Mouse (Mus musculus) spleen, adult 12 weeks (tissue): Measurements from ENCODE around the gene N4bp2l2.
"Not testable (repeated sequence)": the region's sequence is repeated elsewhere in the genome, so short reads cannot be mapped to it uniquely, and the experiment has no call there.

Experiments
- DNase-seq: peaks from one replicate; pipeline ENCODE4 v3.0.0; 2022; ENCODE audit warnings: low spot score

Gene N4bp2l2

DNA sequence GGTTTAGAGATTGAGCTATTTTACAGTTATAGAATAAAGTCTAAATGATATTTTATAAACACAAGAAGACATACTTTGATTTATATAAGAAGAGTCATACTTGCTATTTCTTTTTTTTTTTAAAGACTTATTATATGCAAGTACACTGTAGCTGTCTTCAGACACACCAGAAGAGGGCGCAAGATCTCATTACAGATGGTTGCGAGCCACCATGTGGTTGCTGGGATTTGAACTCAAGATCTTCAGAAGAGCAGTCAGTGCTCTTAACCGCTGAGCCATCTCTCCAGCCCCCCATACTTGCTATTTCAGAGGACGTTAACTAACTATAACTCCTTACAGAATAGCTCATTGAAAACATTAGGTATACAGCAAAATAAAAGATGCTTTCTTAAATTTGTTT lies 22.6 kb downstream of the N4bp2l2 start:
- not testable (repeated sequence) for DNase-seq

DNA sequence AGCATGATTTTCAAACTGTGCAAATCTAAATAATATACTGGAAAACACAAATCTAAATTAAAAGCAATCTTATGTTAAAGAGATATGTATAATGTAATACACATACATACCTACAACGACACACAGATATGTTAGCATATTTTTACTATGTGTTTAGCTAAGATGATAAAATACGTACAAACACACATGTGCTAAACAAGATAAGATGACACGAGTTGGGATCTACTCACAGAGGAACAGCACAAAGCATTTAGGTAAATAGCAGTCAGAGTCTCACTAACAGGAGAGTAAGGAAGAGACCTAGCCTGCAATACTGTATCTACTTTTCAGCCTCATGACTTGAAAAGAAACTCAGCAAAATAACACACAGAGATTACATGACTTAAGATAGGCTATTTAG lies 24.5 kb downstream of the N4bp2l2 start:
- DNase-seq, result no peak

DNA sequence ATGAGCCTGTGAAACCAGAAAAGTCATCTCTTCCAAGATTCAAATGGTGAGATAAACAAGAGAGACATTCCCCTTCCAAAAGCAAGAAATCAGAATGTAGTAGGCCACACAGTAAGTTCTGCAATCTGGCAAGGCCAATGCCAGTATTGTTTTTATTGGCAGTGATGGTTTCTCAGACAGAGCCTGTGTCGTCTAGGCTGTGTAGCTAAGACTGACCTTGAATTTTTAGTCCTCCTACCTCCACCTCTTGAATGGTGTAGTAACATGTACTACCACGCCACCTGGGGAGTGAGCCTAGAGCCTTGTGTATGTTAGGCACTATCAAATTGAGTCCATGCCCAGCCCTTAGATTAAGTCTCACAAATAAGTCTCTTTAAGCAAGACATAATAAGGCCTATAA lies 36.3 kb downstream of the N4bp2l2 start:
- no peak for DNase-seq

DNA sequence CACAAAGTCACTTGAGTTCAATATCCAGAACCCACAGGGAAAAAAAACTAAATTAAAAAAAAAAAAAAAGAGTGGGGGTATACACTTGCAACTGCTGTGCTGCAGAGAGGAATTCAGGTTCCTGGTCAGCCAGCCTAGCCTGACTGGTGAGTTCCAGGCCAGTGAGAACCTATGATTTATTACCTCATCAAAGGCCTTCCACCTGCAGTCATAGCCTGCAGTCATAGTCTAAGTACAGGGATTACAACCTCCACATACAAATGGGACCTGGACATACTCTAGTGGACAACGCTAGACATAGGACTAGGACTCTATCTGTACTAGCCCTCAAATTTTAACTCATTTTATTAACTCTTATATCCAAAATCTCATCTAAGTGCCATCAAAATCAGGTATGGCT lies 36.7 kb downstream of the N4bp2l2 start:
- DNase-seq, result no peak

DNA sequence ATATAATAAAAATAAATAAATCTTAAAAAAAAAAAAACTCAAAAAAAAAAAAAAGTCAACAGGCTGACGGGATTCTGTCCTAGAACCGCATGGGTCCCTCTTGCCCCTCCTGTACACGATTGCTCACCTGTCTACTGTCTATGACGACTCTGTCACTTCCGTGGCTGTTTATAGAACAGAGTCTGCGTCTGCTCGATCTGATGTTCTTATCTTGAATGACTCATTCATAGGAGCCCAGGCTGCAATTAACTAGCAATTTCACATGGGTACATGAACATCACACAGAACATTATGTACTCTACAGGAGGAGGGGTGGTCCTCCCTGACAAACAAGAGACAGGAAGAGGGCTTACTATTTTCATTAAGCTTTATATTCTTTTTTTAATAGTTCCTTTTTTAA lies 40.5 kb downstream of the N4bp2l2 start:
- no peak for DNase-seq

DNA sequence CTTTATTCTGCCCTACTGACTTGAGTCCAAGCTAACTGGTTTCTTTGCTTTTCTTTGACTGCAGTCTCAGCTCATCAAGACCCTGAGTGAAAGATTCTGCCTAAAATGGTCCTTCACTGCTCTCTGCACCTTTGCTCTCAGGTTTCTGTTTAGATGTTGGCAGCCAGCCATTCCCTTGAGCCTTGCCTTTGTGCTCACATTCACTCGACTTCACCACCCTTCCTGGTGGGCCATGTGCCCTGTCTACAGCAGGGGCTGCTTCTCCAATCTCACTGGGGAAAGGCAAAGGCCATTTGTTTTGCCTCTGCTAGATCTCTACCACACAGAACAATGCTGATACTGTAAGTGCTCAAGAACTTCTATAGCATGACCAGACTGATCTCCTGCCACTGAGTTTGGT lies 43.2 kb downstream of the N4bp2l2 start:
- no peak for DNase-seq

DNA sequence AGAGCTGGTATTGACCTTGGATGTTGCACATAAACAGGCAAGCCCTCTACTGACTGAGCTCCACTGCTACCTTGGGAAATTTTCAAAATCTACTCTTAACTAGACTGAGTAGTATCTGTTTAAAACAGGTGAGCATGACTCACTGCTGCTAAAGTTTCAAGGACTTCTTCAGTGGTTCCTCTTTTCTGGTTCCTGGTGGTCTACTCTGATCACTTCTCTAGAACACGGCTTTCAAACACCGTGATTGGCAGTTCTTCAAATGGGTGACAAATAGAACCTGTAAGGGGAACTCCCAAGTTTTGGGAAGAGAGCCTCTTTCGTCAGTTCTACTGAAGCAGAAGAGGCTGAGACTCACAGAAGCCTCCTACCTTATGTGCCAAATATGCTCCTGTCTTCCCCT lies 44.4 kb downstream of the N4bp2l2 start:
- DNase-seq, result no peak

DNA sequence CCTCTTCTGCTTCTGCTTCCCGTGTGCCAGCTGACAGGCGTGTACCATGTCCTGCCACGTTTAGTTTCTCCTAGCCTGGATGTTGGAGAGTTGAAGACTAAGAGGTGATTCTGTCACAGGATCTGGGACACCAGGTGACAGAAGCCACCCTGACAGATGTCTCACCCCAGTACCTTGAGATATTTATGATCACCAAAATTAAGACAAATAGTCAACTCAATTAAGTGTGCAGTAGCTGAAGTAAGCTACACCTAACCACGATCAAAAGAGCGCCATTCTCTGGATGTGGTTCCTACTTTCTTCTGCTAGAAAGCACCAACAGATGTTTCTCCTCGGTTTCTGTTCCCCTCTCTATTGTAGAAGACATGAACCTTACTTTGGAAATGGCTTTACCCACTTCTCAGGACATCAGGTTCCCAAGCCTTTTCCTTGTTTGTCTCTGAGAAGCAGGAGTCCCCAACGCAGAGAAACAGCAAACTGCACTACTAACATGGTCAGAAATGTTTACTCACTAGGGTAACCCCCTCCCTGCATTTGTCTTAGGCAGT lies 45.3 kb downstream of the N4bp2l2 start:
- DNase-seq, result no peak

DNA sequence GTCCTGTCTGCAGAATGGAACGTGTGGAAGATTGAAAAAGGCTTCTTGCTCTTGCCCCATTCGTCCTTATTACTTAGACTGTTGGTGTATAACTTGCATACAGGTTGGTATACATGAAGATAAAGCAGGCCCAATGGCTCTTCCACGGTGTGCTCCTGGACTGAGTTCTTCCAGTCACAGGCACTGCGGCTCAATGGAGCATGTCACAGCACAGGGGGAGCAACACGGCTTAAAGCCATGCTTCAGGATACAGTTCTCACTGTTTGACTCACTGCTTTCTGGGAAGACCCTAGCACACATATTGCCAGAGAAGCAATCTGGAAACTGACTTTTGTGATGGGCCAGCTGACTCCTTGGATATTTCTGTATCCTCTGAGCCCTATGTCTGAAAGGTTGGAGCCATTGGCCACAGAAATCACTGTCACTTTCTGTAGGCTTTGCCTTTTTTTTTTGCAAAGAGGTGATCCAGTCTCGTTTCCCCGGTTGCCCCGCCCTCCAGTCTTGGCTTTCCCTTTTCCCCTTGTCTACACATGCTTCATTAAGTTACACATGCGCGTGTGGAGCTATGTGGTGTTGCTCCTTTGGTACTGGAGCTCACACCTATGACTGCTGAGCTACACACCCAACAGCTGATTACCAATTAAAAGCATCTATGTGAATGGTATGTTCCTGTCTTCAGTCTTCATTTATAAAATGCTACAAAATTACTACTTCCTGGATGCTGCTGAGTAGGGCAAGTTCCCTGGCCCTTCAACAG lies 47.2 kb downstream of the N4bp2l2 start:
- no peak for DNase-seq

DNA sequence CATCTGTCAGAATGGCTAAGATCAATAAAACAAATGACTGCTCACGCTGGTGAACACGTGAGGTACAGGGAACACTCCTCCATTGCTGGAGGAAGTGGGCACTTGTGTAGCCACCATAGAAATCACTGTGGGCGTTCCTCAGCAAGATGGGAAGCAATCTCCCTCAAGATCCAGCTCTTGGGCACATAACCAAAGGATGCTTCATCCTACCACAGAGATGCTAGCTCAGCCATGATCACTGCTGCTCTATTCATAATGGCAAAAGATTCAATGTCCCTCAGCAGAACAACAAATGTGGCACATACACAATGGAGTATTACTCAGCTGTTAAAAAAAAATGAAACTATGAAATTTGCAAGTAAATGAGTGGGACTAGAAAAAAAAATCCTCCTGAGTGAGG lies 49.3 kb downstream of the N4bp2l2 start:
- no peak for DNase-seq

DNA sequence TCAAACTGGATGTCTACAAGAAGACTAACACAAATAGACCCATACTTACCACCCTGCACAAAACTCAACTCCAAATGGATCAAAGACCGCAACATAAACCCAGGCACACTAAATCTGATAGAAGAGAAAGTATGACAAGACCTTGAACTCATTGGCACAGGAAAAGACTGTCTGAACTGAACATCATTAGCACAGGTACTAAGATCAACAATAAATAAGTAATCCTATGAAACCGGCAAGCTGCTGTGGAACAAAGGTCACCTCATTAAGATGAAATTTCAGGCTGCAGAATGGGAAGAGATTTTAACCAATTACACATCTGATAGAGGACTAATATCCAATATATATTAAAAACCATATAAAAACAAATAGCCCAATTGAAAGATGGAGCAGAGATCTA lies 49.8 kb downstream of the N4bp2l2 start:
- DNase-seq, result no peak

DNA sequence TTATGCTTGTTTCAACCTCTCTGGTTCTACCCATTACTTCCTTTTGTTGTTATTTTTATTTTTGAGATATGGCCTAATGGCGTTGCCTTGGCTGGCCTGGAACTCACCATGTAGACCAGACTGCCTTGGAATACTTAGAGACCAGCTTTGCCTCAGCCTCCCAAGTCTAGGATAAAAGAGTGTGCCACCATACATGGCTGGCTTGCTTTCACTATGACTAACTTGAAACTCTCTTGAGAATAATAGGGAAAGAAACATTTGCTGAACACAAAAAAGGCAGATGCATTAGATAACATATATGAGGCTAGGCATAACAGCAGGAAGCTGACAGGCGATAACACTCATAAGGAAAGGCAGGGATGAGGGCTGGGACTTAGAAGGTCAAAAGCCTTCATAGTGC lies 51.9 kb downstream of the N4bp2l2 start:
- no peak for DNase-seq

DNA sequence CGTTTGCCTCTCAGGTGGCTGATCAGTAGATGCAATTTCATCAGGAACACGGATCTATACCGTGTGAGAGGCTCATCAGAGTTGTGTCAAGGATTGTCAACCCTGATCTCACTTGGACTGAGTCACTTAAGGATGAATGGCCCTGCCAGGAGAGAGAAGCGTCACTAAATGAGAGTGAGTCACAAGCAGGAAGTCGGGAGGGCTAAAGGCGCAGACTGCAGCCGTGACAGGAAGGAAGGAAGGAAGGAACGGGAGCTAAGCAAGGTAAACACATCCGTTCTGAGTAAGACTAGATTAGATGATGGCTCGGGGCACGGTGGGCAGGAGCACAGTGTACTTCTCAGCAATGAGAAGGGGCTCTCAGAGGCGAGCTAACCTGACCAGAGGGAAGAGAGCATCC lies 54.3 kb downstream of the N4bp2l2 start:
- DNase-seq, result no peak

DNA sequence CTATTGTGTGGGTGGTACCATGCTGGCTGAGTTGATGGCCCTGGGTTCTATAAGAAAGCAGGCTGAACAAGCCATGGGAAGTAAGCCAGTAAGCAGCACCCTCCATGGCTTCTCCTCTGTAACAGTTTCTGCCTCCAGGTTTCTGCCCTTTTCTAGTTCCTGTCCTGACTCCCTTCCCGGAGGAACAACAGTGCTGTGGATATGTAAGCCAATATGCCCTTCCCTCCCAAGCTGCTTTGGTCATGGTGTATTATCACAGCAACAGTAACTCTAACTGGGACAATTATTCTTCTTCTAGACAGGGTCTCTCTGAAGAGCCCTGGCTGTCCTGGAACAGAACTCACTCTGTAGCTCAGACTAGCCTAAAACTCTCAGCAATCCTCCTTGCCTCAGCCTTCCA lies 54.8 kb downstream of the N4bp2l2 start:
- DNase-seq, result no peak

DNA sequence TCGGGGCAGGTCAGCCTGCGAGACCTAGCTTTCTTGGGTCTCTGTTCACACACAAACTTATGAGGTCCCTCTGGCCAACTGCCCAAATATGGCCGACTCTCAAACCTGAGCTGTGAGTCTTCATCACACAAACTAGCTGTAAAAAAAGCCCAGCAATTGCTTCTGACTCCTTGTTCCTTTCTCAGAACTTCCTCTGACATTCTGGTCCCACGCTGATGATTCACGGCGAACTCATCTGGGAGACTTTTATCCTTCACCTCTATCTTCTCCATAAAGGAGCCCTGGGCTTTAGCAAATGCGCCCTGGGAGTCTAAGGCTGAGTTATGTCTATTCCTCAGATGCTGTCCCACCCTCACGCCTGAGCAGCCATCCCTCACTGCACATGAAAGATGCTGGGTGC lies 58.4 kb downstream of the N4bp2l2 start:
- DNase-seq, result no peak

DNA sequence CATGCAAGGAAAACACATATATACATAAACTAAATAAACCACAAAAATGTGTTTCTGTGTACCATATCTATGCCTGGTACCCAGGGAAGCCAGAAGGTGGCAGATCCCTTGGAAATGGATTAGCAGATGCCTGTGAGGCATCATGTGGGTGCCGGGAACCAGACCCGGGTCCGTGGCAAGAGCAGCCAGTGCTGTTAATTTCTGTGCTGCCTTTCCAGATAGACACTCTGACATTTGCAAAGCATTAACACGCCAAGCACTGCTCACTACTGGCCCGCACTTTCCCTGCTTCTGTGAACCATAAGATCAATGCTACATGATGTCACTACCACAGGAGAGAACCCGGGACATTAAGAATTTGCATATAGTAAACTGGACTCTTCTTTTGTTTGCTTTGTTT lies 59.9 kb downstream of the N4bp2l2 start:
- no peak for DNase-seq

DNA sequence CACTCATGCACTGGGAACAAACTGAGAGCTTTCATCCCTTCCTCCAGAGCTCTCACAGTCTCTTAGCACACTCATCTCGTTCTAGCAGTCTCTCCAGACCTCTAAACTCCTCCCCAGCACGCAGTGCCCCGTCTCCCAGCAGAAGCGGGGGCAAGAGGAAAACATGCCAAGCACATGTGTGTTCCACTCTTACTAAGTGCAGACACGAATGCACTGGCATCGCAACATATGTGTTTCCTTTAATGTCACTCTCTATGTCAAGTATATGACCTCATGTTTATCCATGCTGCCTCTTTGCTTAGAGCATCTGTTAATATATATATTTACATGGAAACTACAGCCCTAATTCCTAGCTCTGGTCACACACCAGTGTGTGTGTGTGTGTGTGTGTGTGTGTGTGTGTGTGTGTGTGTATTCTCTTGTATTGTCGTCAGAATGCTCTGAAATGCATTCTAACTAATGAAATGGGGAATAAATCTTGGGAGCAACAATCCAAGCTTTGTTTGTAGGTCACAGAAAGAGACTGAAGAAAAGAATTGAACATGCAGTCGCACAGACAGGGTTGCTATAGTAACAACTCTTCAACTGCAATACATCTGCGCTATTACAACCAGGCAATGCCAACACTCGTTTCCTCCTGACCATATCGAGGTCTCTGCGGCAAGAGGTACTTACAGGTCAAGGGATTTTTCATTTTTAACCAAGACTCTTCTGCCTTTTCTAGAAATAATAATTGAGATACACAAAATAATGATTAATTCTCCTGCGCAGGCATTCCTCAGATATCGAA lies 64.3 kb downstream of the N4bp2l2 start:
- DNase-seq, result no peak

DNA sequence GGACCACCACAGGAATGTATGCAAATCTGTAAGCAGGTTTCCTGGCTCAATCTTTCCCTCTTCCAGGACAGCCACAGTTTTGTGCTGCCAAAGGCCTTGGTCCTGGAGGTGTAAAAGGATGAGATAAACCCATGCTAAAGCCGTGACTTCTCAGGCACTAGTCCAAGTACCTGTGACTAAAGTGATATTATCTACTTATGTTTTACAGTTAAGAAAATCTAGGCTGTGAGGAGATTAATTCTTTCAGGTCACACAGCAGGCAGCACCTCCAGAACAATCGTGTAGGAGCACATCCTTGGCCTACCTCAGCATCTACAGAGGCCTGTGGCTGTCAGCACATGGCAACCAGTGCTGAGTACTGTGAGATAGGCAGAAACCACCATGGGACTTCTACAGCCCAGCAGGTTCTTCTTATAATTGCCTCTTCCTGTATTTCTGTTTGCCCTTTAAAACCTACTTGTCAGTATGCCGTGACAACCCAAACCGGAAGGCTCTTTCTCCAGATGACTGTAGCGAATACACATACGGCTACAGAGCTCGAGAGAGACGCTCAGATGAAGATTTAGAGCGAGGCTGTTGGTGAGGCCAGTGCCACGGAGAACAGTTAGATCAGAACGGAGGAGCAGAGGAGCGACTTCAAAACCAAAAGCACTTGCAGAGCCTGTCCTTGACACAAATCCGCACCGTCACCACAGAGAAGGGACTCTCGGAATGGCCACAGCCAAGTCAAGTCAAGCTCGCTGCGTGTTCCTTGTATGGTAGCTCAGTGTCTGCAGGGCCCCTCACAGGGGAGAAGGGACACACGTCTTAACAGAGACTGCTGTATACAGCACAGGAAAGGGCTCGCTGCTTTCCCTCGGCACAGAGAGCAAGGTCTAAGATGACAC lies 65.2 kb downstream of the N4bp2l2 start:
- no peak for DNase-seq

DNA sequence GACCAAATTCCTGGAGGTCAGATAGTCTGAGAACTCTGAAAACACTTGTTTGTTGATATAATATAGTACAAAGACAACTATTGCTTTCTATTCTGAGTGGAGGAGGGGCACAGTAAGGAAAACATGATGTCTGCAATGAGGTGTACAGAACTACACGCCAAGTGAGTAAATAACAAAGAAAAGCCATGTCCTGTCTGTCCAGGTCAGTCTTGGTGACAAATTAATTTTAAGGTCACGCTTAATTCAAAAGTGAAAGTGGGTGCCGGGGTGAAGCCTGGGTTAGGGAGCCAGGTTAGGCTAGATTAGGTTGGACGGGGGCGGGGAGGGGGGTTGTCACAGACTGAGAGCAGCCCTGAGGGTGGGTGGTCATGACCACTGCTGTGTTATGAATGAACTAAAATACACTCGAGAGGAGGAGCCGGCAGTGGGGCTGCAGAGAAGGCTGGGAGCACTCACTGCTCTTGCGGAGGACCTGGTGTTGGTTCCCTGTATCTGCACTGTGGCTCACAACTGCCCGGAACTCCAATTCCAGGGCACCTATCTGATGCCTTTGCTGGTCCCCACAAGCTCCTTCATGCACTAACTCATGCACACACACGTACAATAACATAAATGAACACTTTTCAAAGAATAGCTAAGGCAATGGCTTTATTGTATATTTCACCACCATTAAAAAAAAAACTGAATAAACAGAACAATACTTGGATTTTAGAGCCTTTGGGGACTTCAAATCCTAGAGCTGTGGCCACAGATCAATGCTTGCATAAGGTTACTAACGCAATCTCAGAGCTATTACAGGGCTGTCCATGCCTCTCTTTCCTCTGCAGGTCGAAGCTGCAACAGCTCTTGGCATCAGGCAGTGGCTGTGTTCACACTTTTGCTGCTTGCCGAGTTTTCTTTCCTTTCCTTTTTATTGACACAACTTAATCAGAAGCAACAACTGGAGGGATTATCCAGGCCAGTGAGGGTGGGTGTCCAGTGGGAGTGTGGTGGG lies 66.4 kb downstream of the N4bp2l2 start:
- DNase-seq, result no peak

DNA sequence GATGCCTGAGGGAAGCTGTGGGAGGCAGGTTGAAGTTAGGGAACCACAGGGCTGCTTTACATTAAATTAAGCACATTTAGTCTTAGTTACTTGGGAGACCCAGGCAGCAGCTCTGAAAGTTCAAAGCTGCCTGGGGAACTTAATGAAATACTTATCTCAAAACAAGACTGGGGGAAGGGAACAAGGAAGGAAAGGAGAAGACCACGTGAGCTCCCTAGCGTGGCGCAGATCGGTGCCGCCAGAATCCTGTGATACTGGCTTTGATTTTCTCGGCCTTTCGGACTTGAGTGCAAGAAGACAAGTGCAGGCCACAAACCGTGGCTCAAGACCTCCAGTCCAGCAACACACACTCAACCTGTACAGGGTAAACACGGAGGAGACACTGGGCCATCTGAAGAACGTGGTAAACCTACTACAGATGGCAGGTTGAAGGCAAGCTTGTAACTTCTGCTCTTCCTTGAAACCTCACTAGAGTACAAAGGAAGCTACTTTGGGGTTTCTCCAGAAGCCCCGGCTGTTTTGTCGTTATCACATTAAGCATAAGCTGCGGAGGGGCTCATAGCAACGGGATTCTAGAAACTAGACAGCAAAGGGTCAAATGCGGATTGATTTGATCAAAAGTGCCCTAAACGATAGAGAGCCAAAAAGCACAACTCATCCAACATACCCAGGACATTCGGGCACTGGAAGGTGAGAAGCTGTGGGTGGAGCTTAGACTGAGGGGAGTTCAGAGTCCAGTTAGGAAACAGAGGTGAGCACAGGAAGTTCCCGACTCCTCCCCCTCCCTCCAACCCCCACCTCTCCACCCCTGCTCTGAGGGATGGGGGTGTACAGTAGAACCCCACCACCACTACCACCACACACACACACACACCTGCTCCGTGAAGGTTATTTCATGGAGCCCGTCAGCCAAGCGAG lies 67.5 kb downstream of the N4bp2l2 start:
- DNase-seq, result no peak
